Mouse (Mus musculus) adipocyte (in vitro differentiated cells): ENCODE data around the gene Mrpl54.

Experiments
- DNase-seq: peaks from one replicate; pipeline ENCODE4 v3.0.0-alpha.2; 2016; ENCODE audit warnings: low spot score

The Mrpl54 gene

GRCm38 (mm10) chr10:81261025-81261424 lies 5.7 kb downstream of the Mrpl54 start:
- no peak for DNase-seq

DNA sequence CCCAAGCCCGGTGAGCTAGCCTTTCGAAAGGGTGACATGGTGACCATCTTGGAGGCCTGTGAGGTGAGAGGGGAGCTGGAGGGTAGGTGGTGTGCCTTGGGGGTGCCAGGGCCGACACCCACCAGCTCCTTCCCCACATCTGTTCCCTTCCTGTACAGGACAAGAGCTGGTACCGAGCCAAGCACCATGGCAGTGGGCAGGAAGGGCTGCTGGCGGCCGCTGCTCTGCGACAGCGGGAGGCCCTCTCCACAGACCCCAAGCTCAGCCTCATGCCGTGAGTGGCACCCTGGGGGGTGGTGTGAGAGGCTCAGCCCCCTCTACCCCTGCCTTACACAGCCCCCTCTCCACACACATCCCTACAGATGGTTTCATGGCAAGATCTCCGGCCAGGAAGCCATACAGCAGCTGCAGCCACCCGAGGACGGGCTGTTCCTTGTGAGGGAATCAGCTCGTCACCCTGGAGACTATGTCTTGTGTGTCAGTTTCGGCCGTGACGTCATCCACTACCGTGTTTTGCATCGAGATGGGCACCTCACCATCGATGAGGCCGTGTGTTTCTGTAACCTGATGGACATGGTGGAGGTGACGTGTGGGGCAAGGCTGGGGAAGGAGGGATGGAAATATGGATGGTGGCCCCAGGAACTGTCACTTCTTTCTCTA lies 7.4 kb downstream of the Mrpl54 start:
- DNase-seq = no peak

DNA sequence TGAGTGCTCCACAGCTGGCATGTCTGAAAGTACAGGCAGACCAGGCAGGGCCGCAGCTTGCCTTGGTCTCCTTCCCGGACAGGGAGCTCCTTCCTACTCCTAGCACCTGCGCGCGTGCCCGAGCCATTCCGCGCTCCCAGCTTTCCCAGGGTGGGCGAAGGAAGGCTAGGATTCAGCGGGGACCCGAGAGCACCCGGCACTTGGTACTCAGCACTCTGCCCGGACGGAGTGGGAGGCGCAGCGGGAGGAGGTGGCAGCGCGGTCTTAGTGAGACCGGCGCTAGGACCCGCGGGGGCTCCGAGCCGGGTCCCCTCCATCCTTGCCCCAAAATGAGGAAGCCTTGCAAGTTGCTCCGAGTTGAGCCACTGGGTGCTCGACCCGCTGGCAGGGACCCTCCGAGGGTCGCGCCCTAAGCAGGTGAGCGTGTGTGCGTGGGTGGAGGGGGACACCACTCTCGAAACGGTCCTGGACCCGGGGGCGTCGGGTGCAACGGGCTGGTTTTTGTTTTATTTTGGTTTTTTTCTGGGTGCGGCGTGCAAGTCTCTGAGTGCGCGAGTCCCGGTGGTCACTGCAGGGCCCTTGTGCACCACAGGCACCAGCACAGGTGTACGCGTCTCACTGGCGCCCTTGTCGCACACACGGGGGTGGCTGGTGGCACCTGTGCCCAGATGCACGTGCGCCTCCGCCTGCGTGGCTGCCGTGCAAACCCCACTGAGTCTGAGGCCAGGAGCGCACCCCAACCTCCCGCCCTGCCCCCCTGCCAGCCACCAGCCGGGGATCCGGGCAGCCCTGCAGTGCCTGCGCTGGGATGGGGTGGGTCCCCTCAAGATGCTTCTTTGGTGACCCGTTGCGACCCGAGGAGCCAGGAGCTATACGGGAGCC lies 9.3 kb downstream of the Mrpl54 start:
- no peak for DNase-seq

- no peak for DNase-seq
These were observed 11.8 kb downstream of the Mrpl54 start for GRCm38 (mm10) chr10:81254886-81255285.

DNA sequence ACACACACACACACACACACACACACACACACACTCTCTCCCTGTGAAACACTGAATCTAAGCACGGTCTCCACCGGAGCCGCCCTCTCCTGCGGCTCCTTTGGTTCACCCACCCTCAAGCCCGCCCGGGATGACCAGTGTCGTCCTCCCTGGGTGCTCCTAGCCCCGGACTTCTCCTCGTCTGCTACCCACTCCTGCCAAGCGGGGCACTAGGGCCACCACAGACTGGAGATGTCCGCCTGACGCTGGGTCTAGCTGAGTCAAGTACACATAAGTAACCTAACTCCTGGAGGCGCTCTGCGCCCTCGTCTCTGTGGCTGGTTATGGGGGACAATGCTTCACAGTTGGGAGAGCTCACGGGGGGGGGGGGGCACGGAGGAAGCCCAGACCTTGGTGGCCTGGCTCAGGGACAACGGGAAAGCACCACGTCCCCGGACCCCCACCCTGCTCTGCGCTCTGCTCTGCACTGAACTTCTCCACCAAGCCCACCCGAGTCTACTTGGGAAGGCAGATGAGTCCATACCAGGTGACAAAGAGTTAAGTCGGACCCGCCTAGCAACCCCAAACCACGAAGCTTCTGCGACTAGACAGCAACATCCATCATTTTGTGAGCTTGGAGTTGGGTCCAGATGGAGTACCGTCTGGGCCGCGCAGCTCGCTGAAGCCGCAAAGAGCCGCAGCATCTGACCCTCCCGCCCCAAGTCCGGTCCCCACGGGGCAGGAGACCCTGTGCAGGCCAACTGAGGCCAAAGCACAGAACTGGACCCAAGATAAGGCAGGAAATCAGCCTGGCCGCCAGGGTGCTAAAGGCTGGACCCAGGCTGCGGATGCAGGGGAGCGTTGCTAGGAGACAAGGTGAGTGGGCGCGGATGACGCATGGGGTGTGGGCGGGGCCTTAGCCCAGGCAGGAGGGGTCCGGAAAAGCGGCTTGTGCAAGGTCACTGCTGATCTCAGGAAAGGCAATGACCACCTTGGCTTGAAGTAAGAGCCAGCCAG lies 14.0 kb downstream of the Mrpl54 start, which contains the start of gene Matk:
Gene Matk (plus strand): TSS at position 512 of the 996 bp plus-strand sequence.
- DNase-seq = no peak

DNA sequence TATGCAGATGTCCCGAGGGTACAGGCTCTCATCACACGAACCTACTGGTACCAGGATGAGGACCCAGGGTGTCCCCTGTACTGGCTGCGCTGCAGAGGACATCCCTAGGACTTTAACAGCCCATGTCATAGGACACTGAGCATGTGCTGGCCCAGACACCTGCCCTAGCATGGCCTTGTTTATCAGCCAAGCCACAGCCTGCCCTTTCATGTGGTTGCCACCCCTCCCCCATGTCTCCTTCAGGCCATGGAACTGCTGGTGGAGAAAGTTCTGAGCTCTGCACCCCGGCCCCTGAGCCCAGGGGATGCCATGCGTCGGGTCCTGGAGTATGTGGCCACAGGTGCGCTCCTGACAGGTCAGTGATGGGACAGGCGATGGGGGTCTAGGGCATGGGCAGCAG lies 17.3 kb downstream of the Mrpl54 start:
- DNase-seq = no peak

DNA sequence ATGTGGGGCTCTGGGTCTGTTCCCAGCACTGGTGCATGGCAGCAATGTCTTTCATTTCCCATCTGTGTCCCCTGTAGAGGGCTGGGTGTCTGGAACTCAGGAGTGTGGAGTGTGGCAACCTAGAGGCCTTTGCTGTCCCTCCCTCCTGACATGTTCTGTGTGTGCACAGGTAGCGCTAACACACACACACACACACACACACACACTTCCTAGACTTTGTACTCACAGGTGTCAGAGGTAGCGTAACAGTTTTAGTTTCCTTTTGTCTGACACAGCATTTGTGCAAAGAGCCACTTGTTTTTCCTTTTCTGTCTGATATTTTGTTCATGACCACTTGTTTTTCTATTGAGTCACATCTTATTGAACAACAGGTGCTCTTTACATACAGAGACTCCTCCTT lies 18.9 kb downstream of the Mrpl54 start:
- no peak for DNase-seq

- no peak for DNase-seq
These were observed 21.6 kb downstream of the Mrpl54 start for GRCm38 (mm10) chr10:81245166-81245565.

- no peak for DNase-seq
These were observed 22.1 kb downstream of the Mrpl54 start for GRCm38 (mm10) chr10:81244595-81244994.

GRCm38 (mm10) chr10:81244146-81244545 lies 22.6 kb downstream of the Mrpl54 start:
- no peak for DNase-seq

- DNase-seq = no peak
These were observed 24.7 kb downstream of the Mrpl54 start for GRCm38 (mm10) chr10:81242021-81242420.

- DNase-seq = peak; percentile 40
These were observed 25.9 kb downstream of the Mrpl54 start for GRCm38 (mm10) chr10:81240876-81241275.

DNA sequence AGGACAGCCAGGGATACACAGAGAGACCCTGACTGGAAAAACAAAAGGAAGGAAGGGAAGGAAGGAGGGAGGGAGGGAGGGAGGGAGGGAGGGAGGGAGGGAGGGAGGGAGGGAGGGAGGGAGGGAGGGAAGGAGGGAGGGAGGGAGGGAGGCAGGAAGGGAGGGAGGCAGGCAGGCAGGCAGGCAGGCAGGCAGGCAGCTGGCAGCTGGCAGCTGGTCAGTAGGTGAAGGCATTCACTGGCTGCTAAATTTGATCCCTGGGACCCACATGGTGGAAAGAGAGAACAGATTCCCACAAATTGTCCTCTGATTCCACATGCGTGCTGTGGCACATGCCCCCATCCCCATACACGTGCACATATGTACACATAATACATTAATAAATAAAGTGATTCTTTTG lies 28.1 kb downstream of the Mrpl54 start:
- DNase-seq = no peak

DNA sequence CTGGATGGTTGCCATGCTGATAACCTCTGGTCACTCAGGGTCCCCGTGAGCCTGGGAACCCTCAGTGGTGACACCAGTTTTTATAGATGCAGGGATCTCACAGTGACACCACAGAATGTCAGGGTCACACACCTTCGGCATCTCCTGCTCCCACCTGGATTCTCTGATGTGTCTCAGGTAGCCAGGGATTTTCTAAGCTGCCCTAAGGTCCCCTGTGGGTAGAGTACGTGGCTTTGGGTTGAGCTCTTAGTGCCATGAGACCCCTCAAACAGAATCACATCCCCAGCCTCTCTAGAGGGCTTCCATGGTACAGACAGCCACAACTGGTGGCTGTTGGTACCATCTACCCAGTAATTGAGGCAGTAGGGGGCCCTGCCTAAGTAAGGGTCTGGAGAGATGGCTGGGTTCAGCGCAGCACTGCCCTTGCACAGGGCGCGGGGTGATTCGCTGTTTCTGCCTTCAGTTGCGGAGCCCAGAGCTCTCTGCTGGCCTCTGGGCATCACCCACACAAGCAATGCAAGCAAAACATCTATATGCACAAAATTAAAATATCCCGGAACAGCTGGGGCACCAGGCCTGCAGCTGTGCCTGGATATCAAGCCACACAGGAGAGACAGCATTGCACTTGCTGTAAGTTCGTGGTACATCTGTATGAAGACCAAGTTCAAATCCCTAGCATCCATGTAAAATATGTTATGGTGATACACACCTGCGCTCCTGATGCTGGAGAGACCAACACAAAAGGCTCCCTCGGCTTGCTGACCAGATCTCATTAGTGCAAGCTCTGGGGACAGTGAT lies 30.1 kb downstream of the Mrpl54 start:
- no peak for DNase-seq

- no peak for DNase-seq
These were observed 32.5 kb downstream of the Mrpl54 start for GRCm38 (mm10) chr10:81234206-81234605.

- no peak for DNase-seq
These were observed 33.5 kb downstream of the Mrpl54 start for GRCm38 (mm10) chr10:81233226-81233585.

DNA sequence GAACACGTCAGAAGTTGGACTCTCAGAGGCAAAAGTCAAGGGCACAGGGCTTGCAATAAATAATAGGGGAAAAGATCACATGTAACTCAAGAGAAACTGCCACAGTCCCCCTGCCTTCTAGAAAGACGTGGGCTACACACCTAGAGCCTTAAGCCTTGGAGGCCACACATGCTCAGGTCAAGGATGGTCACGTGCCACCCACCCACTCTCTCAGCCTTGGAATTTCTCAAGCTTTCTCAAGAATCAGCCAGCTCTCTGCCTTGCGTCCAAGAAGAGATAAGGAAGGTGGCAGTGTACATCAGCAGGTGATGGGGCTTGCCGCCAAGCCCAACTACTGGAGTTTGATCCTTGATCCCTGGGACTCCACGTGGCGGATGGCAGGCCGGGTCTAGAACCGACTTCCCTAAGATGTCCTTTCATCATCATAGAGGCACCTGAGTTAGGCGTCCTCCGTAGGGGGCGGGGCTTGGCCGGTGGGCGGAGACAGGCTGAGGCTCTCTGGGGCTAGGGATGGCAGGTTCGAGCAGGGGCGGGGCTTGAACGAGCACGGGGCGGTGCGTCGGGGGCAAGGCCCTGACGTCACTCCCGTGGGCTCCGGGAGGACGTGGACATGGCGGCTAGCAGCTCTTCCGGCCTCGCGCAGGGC lies 34.0 kb downstream of the Mrpl54 start, which contains the start of gene Zfr2:
Gene Zfr2 (plus strand): TSS at position 576 of the 646 bp plus-strand sequence.
- DNase-seq = peak; percentile 60

DNA sequence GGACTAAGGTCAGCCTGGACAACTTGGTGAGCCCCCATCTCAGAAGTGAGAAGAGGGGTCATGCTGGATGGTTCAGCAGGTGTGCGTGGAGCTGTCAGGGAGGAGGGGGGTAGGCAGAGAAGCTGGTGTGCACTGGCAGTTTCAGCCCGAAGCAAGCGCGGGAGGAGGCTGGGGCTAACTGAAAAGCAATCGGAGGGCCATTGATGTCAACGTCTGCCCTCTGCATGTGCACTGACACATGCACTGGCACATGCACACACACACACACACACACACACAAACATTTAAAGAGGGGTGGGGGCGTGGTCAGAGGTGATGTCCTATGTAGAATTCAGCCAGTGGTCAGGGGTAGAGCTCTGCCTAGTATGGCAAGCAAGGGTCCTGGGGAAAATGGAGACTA lies 35.3 kb downstream of the Mrpl54 start:
- no peak for DNase-seq

DNA sequence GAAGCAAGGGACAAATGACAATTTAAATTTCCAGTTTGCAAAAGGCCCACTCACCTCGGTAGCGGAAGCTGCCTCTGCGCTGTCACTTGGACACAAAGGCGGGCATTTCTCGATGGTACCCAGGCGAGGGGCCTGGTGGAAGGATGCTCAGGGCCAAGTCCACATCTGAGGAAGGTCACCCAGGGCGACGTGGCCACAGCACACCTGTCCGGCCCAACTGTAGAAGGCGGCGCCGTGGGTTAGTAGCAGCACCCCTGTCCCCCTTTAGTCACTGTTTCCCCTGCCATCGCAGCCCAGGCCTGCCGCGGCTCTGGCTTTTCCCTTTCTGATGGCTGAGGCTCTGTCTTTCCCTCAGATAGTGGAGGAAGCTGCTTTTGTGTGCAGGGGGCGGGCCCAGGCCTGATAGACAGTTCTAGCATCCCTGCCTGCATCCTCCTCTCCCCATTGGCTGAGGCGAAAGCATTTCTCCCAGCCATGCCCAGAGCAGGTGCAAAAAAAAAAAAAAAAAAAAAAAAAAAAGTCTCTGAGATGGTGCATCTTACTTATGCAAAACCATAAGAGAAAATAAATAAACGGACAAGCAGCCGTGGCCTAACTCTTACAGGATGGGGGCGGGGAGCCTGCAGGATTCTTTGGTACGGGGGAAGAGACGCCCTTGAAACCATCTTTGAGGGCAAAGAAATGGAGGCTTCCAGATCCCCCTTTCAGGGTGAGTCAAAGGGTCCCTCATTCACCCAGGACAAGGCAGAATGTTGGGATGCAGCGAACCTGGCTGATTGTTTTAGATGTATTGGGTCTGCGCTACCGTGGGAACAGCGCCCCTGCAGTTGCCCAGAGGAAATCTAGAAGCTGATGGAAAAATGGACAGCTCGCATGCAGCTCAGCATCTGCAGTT lies 36.0 kb downstream of the Mrpl54 start, which contains the start of gene Atcay:
Gene Atcay (minus strand): TSS at position 396 of the 895 bp plus-strand sequence.
- no peak for DNase-seq
